Mouse (Mus musculus) olfactory bulb, adult 2 months (tissue): ENCODE measurements around the gene Thsd4. TPM values are rescaled to one million over a fixed set of nuclear protein-coding genes. Genes with fewer than 3 reads are reported as not detected.

Experiments
- H3K27ac ChIP-seq: fragments of 200-500 bp; 2 replicates; pipeline ENCODE4 v1.5.1; 2012; ENCODE audit warnings: low read depth, low read length; ENCODE audit not compliant: insufficient read depth
- H3K4me1 ChIP-seq: fragments of 200-500 bp; 2 replicates; pipeline ENCODE4 v1.6.1; 2012; ENCODE audit warnings: low read length; ENCODE audit not compliant: control insufficient read depth, insufficient read depth
- H3K4me3 ChIP-seq: fragments of 200-500 bp; 2 replicates; pipeline ENCODE4 v1.5.1; 2012; ENCODE audit warnings: mild to moderate bottlenecking, low read depth, low read length, moderate library complexity; ENCODE audit not compliant: insufficient read depth
- CTCF ChIP-seq: fragments of 200-500 bp; IDR thresholded peaks from 2 replicates; pipeline ENCODE4 v1.5.1; 2012; ENCODE audit warnings: low read depth, mild to moderate bottlenecking, low read length, moderate library complexity; ENCODE audit not compliant: insufficient read depth
- POLR2A ChIP-seq: fragments of 200-500 bp; IDR thresholded peaks from 2 replicates; pipeline ENCODE4 v1.6.1; 2012; ENCODE audit warnings: mild to moderate bottlenecking, low read depth, low read length, moderate library complexity; ENCODE audit not compliant: insufficient read depth
- WGBS: fragments of 180-500 bp; shearing (Covaris S2); methylation state at CpG from one replicate; pipeline ENCODE4 v1.1.7; 2018; 5-methylcytosine and 5-hydroxymethylcytosine counted together
- polyA plus RNA-seq: library from polyadenylated mRNA; stranded (reverse); fragments of >200 nt; gene quantifications from 2 replicates; pipeline ENCODE4 v1.2.4, GENCODE M21; 2012; ENCODE audit warnings: low replicate concordance; ENCODE audit not compliant: missing spikeins, insufficient read depth, insufficient read length

The Thsd4 gene
- polyA plus RNA-seq, 1 experiment: not detected

DNA sequence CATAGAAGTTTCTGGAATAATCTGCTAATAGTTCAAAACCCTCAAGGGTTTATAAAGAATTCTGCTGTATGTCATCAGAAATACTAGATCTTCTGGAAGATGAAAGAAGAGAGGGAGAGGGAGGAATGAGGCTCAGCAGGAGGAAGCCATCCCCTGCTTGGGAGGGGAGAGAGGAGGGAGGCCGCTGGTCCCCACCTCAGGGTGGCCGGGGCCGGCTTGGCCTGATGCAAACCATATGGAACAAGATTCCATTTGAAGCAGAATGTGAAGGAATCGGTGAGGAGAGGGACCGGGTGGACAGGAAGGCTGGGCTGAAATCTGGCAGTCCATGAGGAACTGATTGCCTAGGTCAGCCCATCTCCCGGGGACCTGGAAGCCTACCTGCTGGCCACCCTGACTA is 143.6 kb downstream of the Thsd4 start:
- WGBS: 90% methylated on average over 6 of the region's 6 CpGs
- Histone ChIP-seq H3K4me3 (no peak overlapping the region), H3K4me1 (peaks cover 7% of the 10 kb centered on the region; the same call in 1 of the 2 replicates), H3K27ac (no peak overlapping the region)
- no peak for TF ChIP-seq POLR2A
- no peak for TF ChIP-seq CTCF

DNA sequence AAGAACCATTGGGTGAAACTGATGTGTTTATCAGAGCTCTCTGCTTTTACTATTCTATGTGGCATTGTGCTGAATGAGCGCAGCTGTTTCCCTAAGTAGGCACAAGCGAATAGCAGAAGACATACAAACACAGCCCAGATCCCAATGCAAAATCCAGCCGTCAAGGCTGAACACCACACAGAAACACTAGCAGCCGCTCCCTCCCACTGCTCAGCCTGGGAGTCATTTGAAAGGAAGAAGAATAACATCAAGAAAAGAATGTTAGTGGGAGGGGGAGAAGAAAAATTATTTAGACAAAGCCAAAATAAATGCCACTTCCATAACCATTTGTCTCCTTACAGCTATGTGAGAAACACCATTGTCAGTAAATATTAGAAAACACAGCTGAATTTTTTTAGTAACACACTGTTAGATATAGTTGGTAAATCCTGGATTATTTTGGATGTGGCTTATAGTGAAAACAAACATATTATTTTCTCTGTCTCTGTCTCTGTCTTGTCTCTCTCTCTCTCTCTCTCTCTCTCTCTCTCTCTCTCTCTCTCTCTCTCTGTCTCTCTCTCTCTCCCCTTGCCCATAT is 148.6 kb downstream of the Thsd4 start:
- WGBS: 23% methylated on average over 4 of the region's 4 CpGs
- Histone ChIP-seq H3K27ac (peak overlapping the region; percentile 4; the same call in 1 of the 2 replicates), H3K4me3 (no peak overlapping the region), H3K4me1 (peaks cover 2% of the 10 kb centered on the region; the same call in 1 of the 2 replicates)
- TF ChIP-seq CTCF (no peak), POLR2A (no peak)

DNA sequence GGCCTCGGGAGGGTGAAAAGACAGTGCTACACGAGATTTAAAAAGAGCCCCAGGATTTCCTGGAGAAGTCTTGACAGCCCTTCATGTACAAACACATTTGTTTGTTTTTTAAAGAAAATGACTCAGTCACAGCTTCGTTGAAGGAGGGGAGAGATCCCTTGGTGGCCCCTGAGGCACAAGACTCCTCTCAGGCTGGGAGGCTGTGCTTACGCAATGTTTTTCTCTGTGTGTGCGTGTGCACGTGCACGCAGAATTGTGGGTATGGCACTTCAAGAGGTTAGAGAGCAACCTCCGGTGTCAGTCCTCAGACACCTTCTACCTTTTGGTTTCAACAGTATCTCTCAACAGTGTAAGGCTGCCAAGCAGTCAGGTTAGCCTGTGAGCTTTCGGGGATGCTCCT is 153.3 kb downstream of the Thsd4 start:
- 79% methylated on average over 9 of the region's 9 CpGs for WGBS
- Histone ChIP-seq H3K27ac (no peak overlapping the region), H3K4me1 (peaks cover 2% of the 10 kb centered on the region; the same call in 1 of the 2 replicates), H3K4me3 (no peak overlapping the region)
- no peak for TF ChIP-seq CTCF
- TF ChIP-seq POLR2A: no peak

DNA sequence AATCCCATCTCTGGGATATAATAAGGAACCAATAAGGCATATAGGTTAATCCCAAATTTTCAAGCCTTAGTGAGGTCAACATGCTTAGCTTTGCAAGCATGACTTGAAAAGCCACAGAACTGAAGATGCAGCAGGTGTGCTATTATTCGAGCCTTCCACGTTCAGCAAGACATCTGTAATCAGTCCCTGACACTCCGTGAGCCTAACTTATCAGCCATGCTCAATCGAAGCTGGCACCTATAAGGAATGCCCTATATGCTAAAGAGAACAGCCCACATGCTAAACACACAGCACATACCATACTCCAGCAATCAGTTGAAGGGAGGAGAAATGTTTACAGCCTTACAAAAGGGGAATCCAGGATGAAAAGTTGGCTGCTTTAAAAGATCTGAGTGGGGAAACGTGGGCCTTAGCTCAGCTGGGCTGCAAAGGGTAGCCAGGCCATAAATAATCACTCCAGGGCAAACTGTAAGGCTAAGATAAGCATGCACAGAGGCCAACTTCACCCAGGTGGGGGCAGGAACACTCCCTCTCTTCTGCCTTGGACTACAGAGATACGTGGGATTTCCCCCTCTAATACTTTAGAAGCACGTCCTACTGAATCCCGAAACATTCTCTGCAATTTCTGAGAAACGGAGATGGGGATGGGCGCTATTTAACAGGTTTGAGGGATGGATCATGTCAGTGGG is 154.1 kb downstream of the Thsd4 start:
- Histone ChIP-seq H3K27ac (no peak overlapping the region), H3K4me3 (no peak overlapping the region), H3K4me1 (peaks cover 2% of the 10 kb centered on the region; the same call in 1 of the 2 replicates)
- WGBS: 93% methylated on average over 10 of the region's 10 CpGs
- TF ChIP-seq POLR2A (no peak), CTCF (no peak)

DNA sequence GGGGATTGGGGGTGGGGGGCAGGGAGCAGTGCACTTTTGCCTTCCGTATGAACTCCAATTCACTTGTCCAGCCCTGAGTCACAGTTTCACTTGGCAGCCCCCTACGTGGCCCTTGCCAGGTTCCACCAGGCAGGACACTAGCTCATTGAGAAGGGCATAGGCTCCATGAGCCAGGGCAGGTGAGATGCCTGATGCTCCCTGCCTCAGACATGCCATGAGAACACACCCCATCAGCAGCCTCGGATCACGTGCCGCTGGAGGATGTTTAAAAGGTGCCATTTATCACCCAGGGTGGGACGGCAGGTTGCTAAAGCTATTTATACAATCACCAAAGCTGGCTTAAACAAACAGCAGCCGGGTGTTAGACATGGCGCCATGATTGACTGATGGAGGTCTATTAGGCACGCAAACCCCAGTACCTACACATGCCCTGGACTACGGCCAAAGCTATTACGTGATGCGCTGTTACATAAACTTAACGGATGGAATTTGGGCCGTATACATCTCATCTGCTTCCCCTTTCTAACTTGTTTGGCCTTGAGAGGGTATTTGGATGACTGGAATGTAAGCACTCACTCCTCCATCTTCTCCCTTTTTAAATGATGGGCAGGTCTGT is 157.6 kb downstream of the Thsd4 start:
- Histone ChIP-seq H3K27ac (no peak overlapping the region), H3K4me1 (no peaks in the 10 kb centered on the region), H3K4me3 (no peak overlapping the region)
- WGBS: 81% methylated on average over 14 of the region's 14 CpGs
- TF ChIP-seq POLR2A: no peak
- TF ChIP-seq CTCF: no peak

DNA sequence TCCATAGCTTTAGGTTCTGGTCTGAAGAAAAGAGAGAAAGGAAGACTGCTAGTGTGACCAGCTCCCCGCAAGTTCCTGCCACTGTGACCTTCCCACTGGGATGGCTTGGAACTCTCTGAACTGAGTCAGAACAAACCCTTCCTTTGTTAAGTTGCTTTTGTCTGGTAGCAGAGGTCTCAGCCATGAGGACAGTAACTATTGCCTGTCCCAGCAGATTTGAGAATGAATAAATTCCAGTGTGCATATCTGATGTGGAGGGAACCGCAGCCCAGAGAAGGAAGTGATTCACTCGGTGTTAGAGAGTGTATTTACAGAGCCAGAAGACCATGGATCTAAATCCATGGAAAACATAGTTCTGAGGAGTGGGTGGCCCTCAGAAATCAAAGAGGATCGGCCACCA is 169.5 kb downstream of the Thsd4 start:
- H3K4me3 ChIP-seq: no peak overlapping the region
- 87% methylated on average over 4 of the region's 4 CpGs for WGBS
- TF ChIP-seq CTCF: no peak
- H3K4me1 ChIP-seq: no peaks in the 10 kb centered on the region
- H3K27ac ChIP-seq: no peak overlapping the region

DNA sequence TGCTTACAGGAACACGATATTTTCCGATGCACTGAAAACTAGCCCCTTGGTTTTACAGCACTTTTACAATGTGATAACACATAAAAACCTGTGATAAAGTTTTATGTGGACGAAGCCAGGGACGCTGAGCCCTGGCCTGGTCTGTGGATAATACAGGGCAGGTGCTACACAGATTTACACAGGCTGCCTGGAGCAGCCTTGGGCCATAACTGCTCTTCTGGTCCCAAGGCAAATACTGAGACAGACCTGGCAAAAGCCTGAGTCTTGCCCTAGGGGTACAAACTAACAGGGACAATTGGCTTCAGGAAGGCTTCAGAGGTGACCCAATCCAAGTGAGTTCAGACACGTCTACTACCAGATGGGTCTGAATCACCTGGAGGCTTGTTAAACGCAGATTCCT is 170.7 kb downstream of the Thsd4 start:
- Histone ChIP-seq H3K4me1 (no peaks in the 10 kb centered on the region), H3K27ac (no peak overlapping the region), H3K4me3 (no peak overlapping the region)
- WGBS: 94% methylated on average over 6 of the region's 6 CpGs
- TF ChIP-seq POLR2A (no peak), CTCF (no peak)

DNA sequence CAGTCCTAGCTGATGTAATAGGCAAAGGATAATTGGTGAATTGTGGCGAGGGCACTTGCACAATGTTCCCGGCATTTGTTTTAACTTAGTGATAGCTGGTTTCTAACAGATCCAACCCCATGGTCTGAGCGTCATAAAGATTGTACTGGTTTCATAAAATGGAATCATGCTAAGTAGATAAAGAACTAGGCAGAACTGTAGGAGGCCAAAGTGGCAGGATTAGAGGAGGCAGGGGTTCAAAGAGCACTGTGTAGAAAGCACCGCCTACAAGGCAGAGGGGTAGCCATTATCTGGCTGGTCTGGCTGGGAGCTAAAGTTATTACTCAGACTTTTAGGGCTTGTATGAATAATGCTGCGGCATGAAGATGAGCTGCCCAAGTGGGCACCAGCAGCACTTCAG is 185.7 kb downstream of the Thsd4 start:
- no peaks in the 10 kb centered on the region for H3K4me1 ChIP-seq
- no peak overlapping the region for H3K4me3 ChIP-seq
- no peak for TF ChIP-seq CTCF
- TF ChIP-seq POLR2A: no peak
- WGBS: 93% methylated on average over 5 of the region's 5 CpGs
- no peak overlapping the region for H3K27ac ChIP-seq

DNA sequence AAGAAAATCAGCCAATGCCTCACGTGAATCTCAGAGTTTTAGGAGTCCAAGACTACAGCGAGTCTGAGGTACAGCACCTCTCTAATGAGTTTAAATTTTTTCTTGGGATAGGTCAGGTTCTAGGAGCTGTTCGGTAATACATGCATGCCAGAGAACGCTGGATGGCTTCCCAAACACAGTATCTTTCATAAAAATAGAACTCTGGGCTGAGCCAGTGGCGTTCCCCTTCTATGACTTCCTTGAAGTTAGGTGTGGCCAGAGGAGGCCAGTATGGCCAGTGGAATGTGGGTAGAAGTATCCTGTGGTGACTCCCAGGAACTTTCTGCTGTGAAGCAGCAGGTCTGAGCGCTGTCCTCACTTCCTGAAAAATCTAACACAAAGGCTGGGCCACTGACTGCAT is 186.4 kb downstream of the Thsd4 start:
- WGBS: 86% methylated on average over 6 of the region's 6 CpGs
- TF ChIP-seq POLR2A: no peak
- TF ChIP-seq CTCF: no peak

DNA sequence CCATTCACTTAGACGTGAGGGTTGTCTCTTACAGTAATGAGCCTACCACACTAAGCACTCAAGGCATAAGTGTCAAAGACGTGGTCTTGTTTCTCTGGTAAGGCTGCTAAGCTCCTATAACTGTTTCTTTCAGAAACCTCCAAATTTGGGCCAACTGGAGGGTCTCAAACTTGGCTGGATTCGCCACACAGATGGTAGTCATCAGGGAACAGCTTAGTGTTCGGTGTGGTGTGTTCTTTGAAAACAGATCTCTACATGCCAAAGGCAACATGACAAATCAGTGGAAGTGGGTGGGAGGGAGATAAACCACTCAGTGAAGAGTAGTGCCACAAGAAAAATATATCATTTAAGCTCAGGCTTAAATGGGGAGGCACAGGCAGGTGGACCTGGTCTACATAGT is 191.9 kb downstream of the Thsd4 start:
- TF ChIP-seq CTCF: no peak
- no peak for TF ChIP-seq POLR2A
- Histone ChIP-seq H3K4me1 (peaks cover 3% of the 10 kb centered on the region; the same call in 1 of the 2 replicates), H3K27ac (no peak overlapping the region), H3K4me3 (no peak overlapping the region)
- WGBS: 88% methylated on average over 4 of the region's 4 CpGs

More for the DNA sequence above, 186.4 kb downstream of the Thsd4 start:
- H3K4me3 ChIP-seq: no peak overlapping the region
- H3K4me1 ChIP-seq: no peaks in the 10 kb centered on the region
- H3K27ac ChIP-seq: no peak overlapping the region
